Mouse (Mus musculus) cortical plate, adult 2 months (tissue): ENCODE results near the gene B2m.

Source experiments
- CTCF ChIP-seq: fragments of 200-500 bp; IDR thresholded peaks from 2 replicates; pipeline ENCODE4 v1.5.1; 2011; ENCODE audit warnings: mild to moderate bottlenecking, control low read depth, low read length; ENCODE audit not compliant: insufficient read depth; ENCODE audit errors: extremely low read depth
- POLR2A ChIP-seq: fragments of 200-500 bp; IDR thresholded peaks from 2 replicates; pipeline ENCODE4 v1.6.1; 2011; ENCODE audit warnings: mild to moderate bottlenecking, low read length, control low read depth; ENCODE audit not compliant: insufficient read depth; ENCODE audit errors: extremely low read depth

DNA sequence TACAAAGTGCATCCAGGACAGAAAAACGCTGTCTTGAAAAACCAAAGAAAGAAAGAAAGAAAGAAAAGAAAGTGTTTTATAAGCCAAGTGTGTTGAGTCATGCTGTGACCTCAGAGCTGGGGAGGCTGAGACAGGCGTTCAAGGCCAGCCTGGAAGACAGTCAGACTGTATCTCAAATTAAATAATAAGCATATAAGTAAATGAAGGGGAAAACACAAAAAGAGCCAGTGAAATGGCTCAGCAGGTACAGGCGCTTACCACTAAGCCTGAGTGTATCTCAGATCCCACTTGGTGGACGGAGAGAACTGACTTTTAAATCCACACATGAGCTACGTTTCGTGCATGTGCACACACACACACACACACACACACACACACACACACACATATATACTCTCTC lies 1.8 kb downstream of the B2m start:
- no peak for TF ChIP-seq POLR2A
- TF ChIP-seq CTCF = no peak
